Mouse (Mus musculus) limb, embryonic 15.5 days (tissue): Measurements from ENCODE around the gene Sparcl1. TPM values are rescaled to one million over a fixed set of nuclear protein-coding genes. Genes with fewer than 3 reads are reported as not detected.

Experiments
- ATAC-seq: fragments of 200-750 bp; cut with Nextera tagmentation; 2 replicates; pipeline ENCODE4 v1.8.0; 2017; ENCODE audit warnings: low read depth, moderate TSS enrichment; ENCODE audit not compliant: insufficient number of reproducible peaks, low FRiP score, low TSS enrichment
- H3K27ac ChIP-seq: fragments of 300-500 bp; sonication (generic); 2 replicates; pipeline ENCODE4 v1.5.1; 2015; ENCODE audit warnings: moderate library complexity, mild to moderate bottlenecking, inconsistent platforms
- H3K27me3 ChIP-seq: fragments of 300-500 bp; sonication (generic); 2 replicates; pipeline ENCODE4 v1.6.1; 2015; ENCODE audit warnings: inconsistent platforms
- H3K36me3 ChIP-seq: fragments of 300-500 bp; sonication (generic); 2 replicates; pipeline ENCODE4 v1.6.1; 2015; ENCODE audit warnings: inconsistent platforms
- H3K4me1 ChIP-seq: fragments of 300-500 bp; sonication (generic); 2 replicates; pipeline ENCODE4 v1.6.1; 2015; ENCODE audit warnings: inconsistent platforms
- H3K4me2 ChIP-seq: fragments of 300-500 bp; sonication (generic); 2 replicates; pipeline ENCODE4 v1.6.1; 2015; ENCODE audit warnings: mild to moderate bottlenecking, inconsistent platforms
- H3K4me3 ChIP-seq: fragments of 300-500 bp; sonication (generic); 2 replicates; pipeline ENCODE4 v1.5.1; 2015; ENCODE audit warnings: mild to moderate bottlenecking, inconsistent platforms
- H3K9ac ChIP-seq: fragments of 300-500 bp; sonication (generic); 2 replicates; pipeline ENCODE4 v1.6.1; 2015; ENCODE audit warnings: inconsistent platforms
- H3K9me3 ChIP-seq: fragments of 300-500 bp; sonication (generic); 2 replicates; pipeline ENCODE4 v1.6.1; 2016; ENCODE audit warnings: inconsistent platforms
- WGBS: fragments of 180-500 bp; shearing (Covaris S2); methylation state at CpG from one replicate; pipeline ENCODE4 v1.1.7; 2015; 5-methylcytosine and 5-hydroxymethylcytosine counted together
- polyA plus RNA-seq: library from polyadenylated mRNA; unstranded; fragments of >200 nt; fragmentation: Nextera tagmentation; extraction: Ambion mirVana; gene quantifications from 2 replicates; pipeline ENCODE4 v1.2.1, GENCODE M21; 2015

Sparcl1 gene
- polyA plus RNA-seq, 1 experiment from 2014 or later: 96.7 TPM

GRCm38 (mm10) chr5:104130891-104131290 is 17.4 kb upstream of the Sparcl1 start:
- 0 out of 2 replicates have a peak, but pooled peaks cover 3% of the 10 kb centered on the region for H3K4me1 ChIP-seq
- H3K9me3 ChIP-seq: no peaks in the 10 kb centered on the region
- H3K27me3 ChIP-seq: no peaks in the 10 kb centered on the region
- H3K9ac ChIP-seq: no peak overlapping the region
- no peak for ATAC-seq
- H3K4me2 ChIP-seq: no peak overlapping the region
- no peak overlapping the region for H3K4me3 ChIP-seq
- 85% methylated on average over 4 of the region's 4 CpGs for WGBS
- H3K36me3 ChIP-seq: no peaks in the 10 kb centered on the region
- no peak overlapping the region for H3K27ac ChIP-seq

GRCm38 (mm10) chr5:104128281-104129031 is 14.9 kb upstream of the Sparcl1 start:
- no peak overlapping the region for H3K4me2 ChIP-seq
- H3K9me3 ChIP-seq: no peaks in the 10 kb centered on the region
- H3K36me3 ChIP-seq: no peaks in the 10 kb centered on the region
- ATAC-seq: no peak
- no peaks in the 10 kb centered on the region for H3K27me3 ChIP-seq
- 0 out of 2 replicates have a peak, but pooled peaks cover 3% of the 10 kb centered on the region for H3K4me1 ChIP-seq
- no peak overlapping the region for H3K4me3 ChIP-seq
- WGBS: 35% methylated on average over 12 of the region's 12 CpGs
- no peak overlapping the region for H3K9ac ChIP-seq
- peak overlapping the region; percentile 62 for H3K27ac ChIP-seq

GRCm38 (mm10) chr5:104127351-104127750 is 13.8 kb upstream of the Sparcl1 start:
- H3K36me3 ChIP-seq: no peaks in the 10 kb centered on the region
- H3K27ac ChIP-seq: no peak overlapping the region
- no peak overlapping the region for H3K9ac ChIP-seq
- WGBS: 68% methylated on average over 1 of the region's 1 CpGs
- H3K4me2 ChIP-seq: no peak overlapping the region
- no peaks in the 10 kb centered on the region for H3K9me3 ChIP-seq
- H3K4me3 ChIP-seq: no peak overlapping the region
- ATAC-seq: no peak
- H3K27me3 ChIP-seq: no peaks in the 10 kb centered on the region
- H3K4me1 ChIP-seq: 0 out of 2 replicates have a peak, but pooled peaks cover 3% of the 10 kb centered on the region

- H3K36me3 ChIP-seq: no peaks in the 10 kb centered on the region
- H3K4me2 ChIP-seq: no peak overlapping the region
- 0 out of 2 replicates have a peak, but pooled peaks cover 3% of the 10 kb centered on the region for H3K4me1 ChIP-seq
- H3K27me3 ChIP-seq: no peaks in the 10 kb centered on the region
- no peak overlapping the region for H3K27ac ChIP-seq
- H3K4me3 ChIP-seq: no peak overlapping the region
- no peaks in the 10 kb centered on the region for H3K9me3 ChIP-seq
- no peak for ATAC-seq
- WGBS: 84% methylated on average over 12 of the region's 12 CpGs
- H3K9ac ChIP-seq: no peak overlapping the region
These were observed 13.2 kb upstream of the Sparcl1 start for GRCm38 (mm10) chr5:104126561-104127320.

- Histone ChIP-seq H3K4me1 (0 out of 2 replicates have a peak, but pooled peaks cover 3% of the 10 kb centered on the region), H3K27ac (no peak overlapping the region), H3K27me3 (no peaks in the 10 kb centered on the region), H3K9me3 (no peaks in the 10 kb centered on the region), H3K4me3 (no peak overlapping the region), H3K4me2 (no peak overlapping the region), H3K9ac (no peak overlapping the region), H3K36me3 (no peaks in the 10 kb centered on the region)
- 59% methylated on average over 6 of the region's 6 CpGs for WGBS
- no peak for ATAC-seq
These were observed 10.6 kb upstream of the Sparcl1 start for GRCm38 (mm10) chr5:104124016-104124658.

GRCm38 (mm10) chr5:104115890-104116289 is 2.4 kb upstream of the Sparcl1 start:
- H3K27me3 ChIP-seq: no peaks in the 10 kb centered on the region
- 66% methylated on average over 4 of the region's 4 CpGs for WGBS
- ATAC-seq: no peak
- no peaks in the 10 kb centered on the region for H3K36me3 ChIP-seq
- H3K9me3 ChIP-seq: no peaks in the 10 kb centered on the region
- no peak overlapping the region for H3K9ac ChIP-seq
- H3K4me3 ChIP-seq: no peak overlapping the region
- peak overlapping the region; percentile 17; the same call in 1 of the 2 replicates for H3K27ac ChIP-seq
- peaks cover 28% of the 10 kb centered on the region for H3K4me1 ChIP-seq
- H3K4me2 ChIP-seq: no peak overlapping the region

- H3K4me2 ChIP-seq: no peak overlapping the region
- H3K27me3 ChIP-seq: no peaks in the 10 kb centered on the region
- H3K9me3 ChIP-seq: no peaks in the 10 kb centered on the region
- H3K27ac ChIP-seq: 0 out of 2 replicates have a peak overlapping the region, but pooled peaks have one; percentile 27
- H3K4me1 ChIP-seq: peaks cover 33% of the 10 kb centered on the region
- no peak overlapping the region for H3K9ac ChIP-seq
- ATAC-seq: peak; percentile 62
- no peaks in the 10 kb centered on the region for H3K36me3 ChIP-seq
- no peak overlapping the region for H3K4me3 ChIP-seq
- WGBS: 57% methylated on average over 14 of the region's 14 CpGs
These were observed 1.6 kb upstream of the Sparcl1 start for GRCm38 (mm10) chr5:104115118-104115517.

- Histone ChIP-seq H3K4me2 (peak overlapping the region; percentile 30), H3K27me3 (no peaks in the 10 kb centered on the region), H3K27ac (peak overlapping the region; percentile 69; the same call in 1 of the 2 replicates), H3K9me3 (no peaks in the 10 kb centered on the region), H3K4me3 (peak overlapping the region; percentile 23), H3K36me3 (no peaks in the 10 kb centered on the region), H3K4me1 (peaks cover 49% of the 10 kb centered on the region), H3K9ac (no peak overlapping the region)
- ATAC-seq: no peak
- 18% methylated on average over 5 of the region's 5 CpGs for WGBS
These were observed 1.0 kb downstream of the Sparcl1 start for GRCm38 (mm10) chr5:104112511-104112910.

- Histone ChIP-seq H3K9me3 (no peaks in the 10 kb centered on the region), H3K4me1 (peaks cover 49% of the 10 kb centered on the region), H3K4me3 (peak overlapping the region; percentile 23; the same call in 1 of the 2 replicates), H3K27ac (peak overlapping the region; percentile 69; the same call in 1 of the 2 replicates), H3K36me3 (no peaks in the 10 kb centered on the region), H3K9ac (no peak overlapping the region), H3K4me2 (peak overlapping the region; percentile 26; the same call in 1 of the 2 replicates), H3K27me3 (no peaks in the 10 kb centered on the region)
- 10% methylated on average over 9 of the region's 9 CpGs for WGBS
- ATAC-seq: no peak
These were observed 1.5 kb downstream of the Sparcl1 start for GRCm38 (mm10) chr5:104112016-104112415.

GRCm38 (mm10) chr5:104110171-104110920 is 3.2 kb downstream of the Sparcl1 start:
- Histone ChIP-seq H3K4me1 (peaks cover 49% of the 10 kb centered on the region), H3K27me3 (no peaks in the 10 kb centered on the region), H3K9me3 (no peaks in the 10 kb centered on the region), H3K4me3 (no peak overlapping the region), H3K4me2 (no peak overlapping the region), H3K36me3 (no peaks in the 10 kb centered on the region), H3K27ac (no peak overlapping the region), H3K9ac (no peak overlapping the region)
- no peak for ATAC-seq
- 49% methylated on average over 9 of the region's 9 CpGs for WGBS

- Histone ChIP-seq H3K27me3 (no peaks in the 10 kb centered on the region), H3K4me3 (no peak overlapping the region), H3K9ac (no peak overlapping the region), H3K36me3 (no peaks in the 10 kb centered on the region), H3K27ac (no peak overlapping the region), H3K4me2 (no peak overlapping the region), H3K4me1 (peaks cover 42% of the 10 kb centered on the region), H3K9me3 (no peaks in the 10 kb centered on the region)
- ATAC-seq: no peak
- 38% methylated on average over 3 of the region's 3 CpGs for WGBS
These were observed 4.0 kb downstream of the Sparcl1 start for GRCm38 (mm10) chr5:104109516-104109915.
